Mouse (Mus musculus): ENCODE measurements around the gene Apex2. TPM values are rescaled to one million over a fixed set of nuclear protein-coding genes. Genes with fewer than 3 reads are reported as not detected.
A peak's percentile ranks its signal among the peaks of the same experiment; 100 is the strongest.

Apex2 gene
- polyA plus RNA-seq, 1 experiment from 2014 or later = 21.4 TPM

DNA sequence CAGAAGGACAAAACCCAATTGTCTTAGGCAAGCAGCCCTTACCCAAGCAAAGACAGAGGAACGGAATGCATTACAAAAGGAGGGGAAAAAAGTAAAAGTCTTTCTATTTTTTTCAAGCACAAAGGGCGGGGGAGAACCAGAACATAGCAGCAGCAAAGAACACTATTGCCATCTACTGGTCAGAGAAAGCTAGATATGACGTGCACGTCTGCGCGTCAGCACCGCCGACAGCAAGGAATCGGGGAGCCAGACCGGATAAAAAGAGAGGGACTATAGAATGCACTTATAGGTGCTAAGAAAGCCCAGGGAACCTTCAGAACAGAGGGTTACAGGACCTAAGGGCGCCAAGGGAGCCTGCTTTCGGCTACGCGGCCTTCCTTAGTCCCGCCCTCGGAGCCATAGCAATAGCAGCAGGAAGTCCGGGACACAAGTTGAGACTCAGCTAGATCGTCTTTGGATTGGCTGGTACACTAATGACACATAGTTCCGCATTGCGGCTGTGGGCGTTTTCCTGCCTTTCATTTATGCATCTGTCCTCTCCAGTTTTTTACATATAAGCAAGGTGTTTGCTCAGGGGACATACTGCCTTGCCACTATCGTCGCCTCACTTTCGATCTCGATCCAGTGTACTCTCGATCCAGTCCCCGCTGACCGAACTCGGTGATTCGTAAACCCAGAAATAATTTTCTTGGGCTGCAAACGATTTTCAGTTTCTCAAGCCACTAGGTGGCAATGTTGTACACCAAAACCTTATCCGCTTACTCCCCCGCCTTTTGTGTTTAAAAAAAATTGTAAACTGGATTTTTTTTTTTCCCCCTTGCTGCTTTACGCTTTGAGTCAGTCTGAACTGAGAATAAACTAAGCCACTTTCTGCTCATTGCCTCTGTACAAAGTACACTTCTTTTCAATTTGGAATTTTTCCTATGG lies 111.6 kb downstream of the Apex2 start:
- H3K9ac ChIP-seq = peak overlapping the region; percentile 46
- ATAC-seq = peak; percentile 98
- 2% methylated on average over 34 of the region's 34 CpGs for WGBS
- no peaks in the 10 kb centered on the region for H3K4me1 ChIP-seq
- peak overlapping the region; percentile 43 for H3K4me3 ChIP-seq
- peak overlapping the region; percentile 39 for H3K4me2 ChIP-seq
- H3K27me3 ChIP-seq = no peaks in the 10 kb centered on the region
- H3K36me3 ChIP-seq (ENCODE audit: poor library complexity, severe bottlenecking) = no peaks in the 10 kb centered on the region
- no peaks in the 10 kb centered on the region for H3K9me3 ChIP-seq (replicated peaks)
- H3K27ac ChIP-seq = peak overlapping the region; percentile 78

DNA sequence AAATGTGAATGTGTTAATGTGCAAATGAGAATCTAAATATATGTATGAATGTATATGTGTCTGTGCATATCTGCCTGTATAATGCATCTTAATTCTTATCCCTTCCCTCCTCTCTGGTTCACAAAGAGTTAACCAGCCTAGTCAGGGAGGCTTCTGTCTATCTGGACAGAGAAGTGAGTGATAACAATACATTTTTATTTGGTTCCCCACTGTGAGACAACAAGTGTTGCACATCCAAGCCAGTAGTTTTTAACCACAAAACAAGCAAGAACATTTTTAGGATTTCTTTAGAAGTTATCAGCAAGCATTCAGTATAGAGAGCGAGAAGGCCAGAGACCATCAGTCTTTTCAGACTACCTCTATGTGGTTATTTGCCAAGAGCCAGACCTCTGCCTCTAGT lies 118.3 kb downstream of the Apex2 start:
- 93% methylated on average over 1 of the region's 1 CpGs for WGBS
- H3K27me3 ChIP-seq = no peaks in the 10 kb centered on the region

More for the DNA sequence above, 118.3 kb downstream of the Apex2 start:
- Histone ChIP-seq H3K36me3 (ENCODE audit: poor library complexity, severe bottlenecking) (no peaks in the 10 kb centered on the region), H3K27ac (no peak overlapping the region), H3K4me1 (no peaks in the 10 kb centered on the region), H3K9me3 (replicated peaks) (no peaks in the 10 kb centered on the region), H3K4me2 (no peak overlapping the region), H3K4me3 (no peak overlapping the region), H3K9ac (no peak overlapping the region)
- ATAC-seq = no peak

Small RNA genes within 50 kb of the gene (microRNA-seq; reads per million reads assigned to microRNA genes)
- gene Mir3620 = not detected

Other genes starting within 250 kb of the Apex2 start
- gene Tmem29, start 130.7 kb downstream of the Apex2 start, polyA plus RNA-seq (2015; fragmentation: Nextera tagmentation; extraction: Ambion mirVana) = 53.7 and 56.1 TPM in 2 replicates
- gene Alas2, start 42.5 kb downstream of the Apex2 start, polyA plus RNA-seq (2015; fragmentation: Nextera tagmentation; extraction: Ambion mirVana) = 25.6 and 28.1 TPM in 2 replicates
- gene Pfkfb1, start 1.6 kb downstream of the Apex2 start, polyA plus RNA-seq (2015; fragmentation: Nextera tagmentation; extraction: Ambion mirVana) = 3.3 and 5.0 TPM in 2 replicates
- 43.9 and 51.7 TPM in 2 replicates for gene Tro, start 67.7 kb upstream of the Apex2 start, polyA plus RNA-seq (2015; fragmentation: Nextera tagmentation; extraction: Ambion mirVana)
- 248 and 257 TPM in 2 replicates for gene Maged2, start 224.5 kb upstream of the Apex2 start, polyA plus RNA-seq (2015; fragmentation: Nextera tagmentation; extraction: Ambion mirVana)

Data from forebrain, embryonic 13.5 days (tissue).